Mouse (Mus musculus): ENCODE data around the gene Cks2.

DNA sequence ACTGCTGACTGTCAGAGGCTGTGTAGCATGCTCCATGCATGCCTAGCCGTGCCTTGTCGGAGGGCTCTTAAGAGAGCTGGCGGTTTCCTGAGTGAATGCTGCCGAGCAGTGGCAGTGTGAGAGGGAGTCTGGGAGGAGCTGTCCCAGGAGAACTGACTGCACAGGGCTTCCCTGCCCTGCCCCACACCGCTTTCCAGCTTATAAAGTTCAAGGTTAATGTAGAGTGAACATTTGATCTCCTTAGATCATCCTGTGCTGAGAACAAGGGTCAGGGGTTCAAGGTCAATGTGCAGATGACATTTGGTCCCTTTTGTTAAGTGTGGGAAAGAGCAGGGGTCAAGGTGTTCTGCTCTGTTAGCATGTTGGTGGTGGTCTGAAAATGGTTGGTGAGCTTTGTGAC, 36.0 kb downstream of the Cks2 start:
- TF ChIP-seq CTCF (IDR thresholded peaks at IDR 0.05; ENCODE audit: low read depth, low read length) = no peak
- TF ChIP-seq POLR2A (IDR thresholded peaks at IDR 0.05; ENCODE audit: borderline replicate concordance, low read depth, low read length) = no peak
